Mouse (Mus musculus): Measurements from ENCODE around the gene Foxk1. TPM values are rescaled to one million over a fixed set of nuclear protein-coding genes. Genes with fewer than 3 reads are reported as not detected.
A peak's percentile ranks its signal among the peaks of the same experiment; 100 is the strongest.

Gene Foxk1
- polyA plus RNA-seq, 1 experiment from 2014 or later, result 6.4 TPM

DNA sequence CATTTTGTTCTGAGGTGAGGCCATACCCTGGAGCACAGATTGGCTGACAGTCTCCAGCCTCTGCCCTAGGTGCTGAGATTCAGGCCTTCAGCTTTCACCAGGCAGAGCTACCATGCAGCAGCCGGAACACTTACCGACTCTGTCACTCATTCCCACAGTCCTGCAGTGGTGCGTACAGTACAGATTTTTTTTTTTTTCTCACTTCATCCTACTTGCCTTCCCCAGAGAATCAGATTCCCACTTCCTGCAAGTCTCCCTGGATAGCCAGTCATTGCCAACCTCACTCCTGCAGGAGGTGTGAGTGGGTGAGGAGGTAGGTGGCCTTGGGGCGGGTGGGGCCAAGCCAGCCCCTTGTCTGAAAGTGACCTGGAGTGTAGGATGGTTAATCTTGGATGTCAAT is 19.0 kb downstream of the Foxk1 start:
- no peak for ATAC-seq (ENCODE audit: insufficient number of reproducible peaks, insufficient read depth, low FRiP score, low TSS enrichment, low read depth)
- Histone ChIP-seq H3K4me2 (no peak overlapping the region), H3K27ac (no peak overlapping the region), H3K9ac (replicated peaks) (no peak overlapping the region), H3K9me3 (no peaks in the 10 kb centered on the region), H3K27me3 (no peaks in the 10 kb centered on the region), H3K36me3 (peaks cover 43% of the 10 kb centered on the region), H3K4me1 (replicated peaks) (peaks cover 22% of the 10 kb centered on the region), H3K4me3 (replicated peaks) (no peak overlapping the region)
- 94% methylated on average over 4 of the region's 4 CpGs for WGBS

DNA sequence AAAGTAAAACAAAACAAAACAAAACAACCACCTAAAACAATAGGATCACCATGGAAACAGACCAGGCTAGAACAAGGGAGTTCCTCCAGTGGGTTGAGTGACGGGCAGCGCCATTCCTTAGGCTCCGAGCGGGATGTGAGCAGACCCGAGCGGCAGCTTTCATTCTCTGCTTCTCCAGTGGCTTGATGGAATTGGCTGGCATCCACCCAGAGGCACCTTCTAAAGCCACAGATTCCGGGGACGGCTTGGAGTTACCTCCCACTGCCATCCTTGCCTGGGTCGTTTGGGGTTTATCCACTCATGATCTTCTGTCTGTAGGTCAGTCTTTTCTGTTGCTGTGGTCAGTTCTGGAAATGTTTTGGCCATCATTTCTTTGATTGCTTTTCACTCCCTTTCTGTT is 19.6 kb downstream of the Foxk1 start:
- 96% methylated on average over 9 of the region's 9 CpGs for WGBS
- no peak overlapping the region for H3K4me3 ChIP-seq (replicated peaks)
- no peak for ATAC-seq (ENCODE audit: insufficient number of reproducible peaks, insufficient read depth, low FRiP score, low TSS enrichment, low read depth)
- peaks cover 43% of the 10 kb centered on the region for H3K36me3 ChIP-seq
- H3K27ac ChIP-seq, result no peak overlapping the region
- H3K9me3 ChIP-seq, result no peaks in the 10 kb centered on the region
- H3K27me3 ChIP-seq, result no peaks in the 10 kb centered on the region
- H3K9ac ChIP-seq (replicated peaks), result no peak overlapping the region
- H3K4me2 ChIP-seq, result no peak overlapping the region
- peaks cover 21% of the 10 kb centered on the region; the same call in 1 of the 2 replicates for H3K4me1 ChIP-seq (replicated peaks)

- H3K36me3 ChIP-seq, result peaks cover 43% of the 10 kb centered on the region
- no peak overlapping the region for H3K27ac ChIP-seq
- no peaks in the 10 kb centered on the region for H3K9me3 ChIP-seq
- no peak overlapping the region for H3K9ac ChIP-seq (replicated peaks)
- no peak overlapping the region for H3K4me2 ChIP-seq
- WGBS, result 83% methylated on average over 5 of the region's 5 CpGs
- H3K4me3 ChIP-seq (replicated peaks), result no peak overlapping the region
- ATAC-seq (ENCODE audit: insufficient number of reproducible peaks, insufficient read depth, low FRiP score, low TSS enrichment, low read depth), result no peak
- H3K27me3 ChIP-seq, result no peaks in the 10 kb centered on the region
- 0 out of 2 replicates have a peak, but pooled peaks cover 12% of the 10 kb centered on the region for H3K4me1 ChIP-seq (replicated peaks)
These were observed 20.6 kb downstream of the Foxk1 start for GRCm38 (mm10) chr5:142421886-142422285.

DNA sequence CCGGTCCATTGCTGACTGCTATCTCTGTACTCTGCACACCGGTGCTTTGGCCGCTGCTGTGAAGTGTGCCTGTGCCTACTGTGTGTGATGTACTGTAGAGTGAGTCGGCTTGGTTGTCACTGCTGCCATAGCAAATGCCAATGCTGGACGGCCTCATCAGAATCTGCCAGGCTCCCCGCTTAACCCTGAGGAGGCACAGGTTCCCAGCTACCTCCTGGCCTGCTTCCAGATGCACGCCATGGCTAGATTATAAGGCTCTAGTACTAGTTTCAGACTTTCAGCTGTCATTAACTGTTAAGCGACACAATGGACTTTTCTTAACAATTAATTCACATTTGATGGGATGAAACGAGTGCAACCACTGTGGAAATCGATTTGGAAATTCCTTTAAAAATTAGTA is 21.8 kb downstream of the Foxk1 start:
- no peaks in the 10 kb centered on the region for H3K9me3 ChIP-seq
- 90% methylated on average over 10 of the region's 10 CpGs for WGBS
- no peak overlapping the region for H3K4me2 ChIP-seq
- H3K9ac ChIP-seq (replicated peaks), result no peak overlapping the region
- ATAC-seq (ENCODE audit: insufficient number of reproducible peaks, insufficient read depth, low FRiP score, low TSS enrichment, low read depth), result no peak
- H3K27ac ChIP-seq, result no peak overlapping the region
- no peak overlapping the region for H3K4me3 ChIP-seq (replicated peaks)
- H3K36me3 ChIP-seq, result peaks cover 39% of the 10 kb centered on the region
- no peaks in the 10 kb centered on the region for H3K27me3 ChIP-seq
- 0 out of 2 replicates have a peak, but pooled peaks cover 17% of the 10 kb centered on the region for H3K4me1 ChIP-seq (replicated peaks)

DNA sequence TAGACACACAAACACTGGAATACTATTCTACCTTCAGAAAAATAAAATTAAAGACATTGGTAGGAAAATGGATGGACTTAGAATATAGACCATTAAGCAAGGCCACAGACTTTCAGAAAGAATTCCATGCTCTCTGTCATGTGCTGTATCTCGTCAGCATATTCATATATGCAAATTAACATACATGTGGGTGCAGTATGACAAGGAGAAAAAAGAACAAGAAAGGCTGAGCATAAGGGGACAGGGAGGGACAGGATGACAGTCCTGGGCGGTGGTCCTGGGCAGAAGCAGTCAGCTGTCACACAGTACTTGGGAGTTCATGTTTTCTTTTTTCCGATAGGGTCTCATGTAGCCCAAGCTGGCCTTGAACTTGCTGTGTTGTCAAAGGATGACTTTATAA is 22.4 kb downstream of the Foxk1 start:
- Histone ChIP-seq H3K4me2 (no peak overlapping the region), H3K4me1 (replicated peaks) (0 out of 2 replicates have a peak, but pooled peaks cover 17% of the 10 kb centered on the region), H3K9me3 (no peaks in the 10 kb centered on the region), H3K36me3 (peaks cover 35% of the 10 kb centered on the region), H3K27me3 (no peaks in the 10 kb centered on the region), H3K9ac (replicated peaks) (no peak overlapping the region), H3K27ac (no peak overlapping the region), H3K4me3 (replicated peaks) (no peak overlapping the region)
- 64% methylated on average over 3 of the region's 3 CpGs for WGBS
- no peak for ATAC-seq (ENCODE audit: insufficient number of reproducible peaks, insufficient read depth, low FRiP score, low TSS enrichment, low read depth)

- peak overlapping the region; percentile 69 for H3K27ac ChIP-seq
- H3K36me3 ChIP-seq, result peaks cover 25% of the 10 kb centered on the region
- H3K27me3 ChIP-seq, result no peaks in the 10 kb centered on the region
- 0 out of 2 replicates have a peak, but pooled peaks cover 17% of the 10 kb centered on the region for H3K4me1 ChIP-seq (replicated peaks)
- no peak overlapping the region for H3K4me2 ChIP-seq
- WGBS, result 65% methylated on average over 13 of the region's 13 CpGs
- H3K4me3 ChIP-seq (replicated peaks), result no peak overlapping the region
- no peak for ATAC-seq (ENCODE audit: insufficient number of reproducible peaks, insufficient read depth, low FRiP score, low TSS enrichment, low read depth)
- H3K9ac ChIP-seq (replicated peaks), result no peak overlapping the region; the same call in 1 of the 2 replicates
- no peaks in the 10 kb centered on the region for H3K9me3 ChIP-seq
These were observed 23.5 kb downstream of the Foxk1 start for GRCm38 (mm10) chr5:142424627-142425349.

- Histone ChIP-seq H3K4me1 (replicated peaks) (peaks cover 32% of the 10 kb centered on the region), H3K27ac (no peak overlapping the region), H3K36me3 (peaks cover 8% of the 10 kb centered on the region; the same call in 1 of the 2 replicates), H3K9ac (replicated peaks) (no peak overlapping the region), H3K4me3 (replicated peaks) (no peak overlapping the region), H3K4me2 (no peak overlapping the region), H3K27me3 (no peaks in the 10 kb centered on the region), H3K9me3 (no peaks in the 10 kb centered on the region)
- ATAC-seq (ENCODE audit: insufficient number of reproducible peaks, insufficient read depth, low FRiP score, low TSS enrichment, low read depth), result no peak
- WGBS, result 92% methylated on average over 2 of the region's 2 CpGs
These were observed 25.2 kb downstream of the Foxk1 start for GRCm38 (mm10) chr5:142426476-142426875.

DNA sequence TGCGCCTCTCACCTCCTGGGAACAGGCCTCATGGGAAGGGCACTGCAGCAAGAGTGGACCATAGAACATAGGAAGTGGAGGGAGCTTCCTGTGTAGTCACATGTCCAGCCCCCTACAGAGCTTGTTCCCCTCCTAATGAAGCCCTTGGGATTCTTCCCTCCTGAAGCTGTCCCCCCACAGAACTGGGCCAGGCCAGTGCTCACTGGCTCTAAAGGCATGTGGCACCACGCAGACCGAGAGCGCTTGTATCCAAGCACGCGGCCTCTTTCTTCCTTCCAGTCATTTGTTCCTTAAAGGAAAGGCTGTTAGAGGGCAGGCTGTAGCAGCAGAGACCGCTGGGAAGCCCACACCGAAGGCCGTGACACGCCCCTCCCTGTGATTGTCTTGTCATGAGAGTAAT is 26.6 kb downstream of the Foxk1 start:
- ATAC-seq (ENCODE audit: insufficient number of reproducible peaks, insufficient read depth, low FRiP score, low TSS enrichment, low read depth), result no peak
- Histone ChIP-seq H3K27me3 (no peaks in the 10 kb centered on the region), H3K27ac (0 out of 2 replicates have a peak overlapping the region, but pooled peaks have one; percentile 5), H3K9me3 (no peaks in the 10 kb centered on the region), H3K4me1 (replicated peaks) (peaks cover 36% of the 10 kb centered on the region), H3K4me2 (no peak overlapping the region), H3K9ac (replicated peaks) (no peak overlapping the region), H3K36me3 (peaks cover 3% of the 10 kb centered on the region; the same call in 1 of the 2 replicates), H3K4me3 (replicated peaks) (no peak overlapping the region)
- 80% methylated on average over 10 of the region's 10 CpGs for WGBS

DNA sequence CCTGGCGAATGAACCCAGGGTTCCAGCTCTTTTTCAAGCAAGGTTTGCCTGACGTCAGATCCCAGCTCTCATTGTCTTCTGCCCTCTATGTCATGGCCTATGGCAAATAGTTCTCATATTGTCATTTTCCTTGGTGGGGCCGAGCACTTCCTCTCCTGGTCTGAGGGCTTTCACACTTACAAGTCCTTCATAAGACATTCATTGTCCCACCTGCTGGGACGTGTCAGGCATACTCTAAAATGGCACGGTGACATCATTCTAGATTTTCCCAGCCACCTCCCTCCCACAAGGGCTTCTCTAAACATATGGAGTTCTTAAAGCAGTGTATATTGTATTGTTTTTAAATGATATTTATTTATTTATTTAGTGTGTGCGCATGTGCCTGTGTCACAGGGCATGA is 27.4 kb downstream of the Foxk1 start:
- 0 out of 2 replicates have a peak, but pooled peaks cover 3% of the 10 kb centered on the region for H3K36me3 ChIP-seq
- no peak for ATAC-seq (ENCODE audit: insufficient number of reproducible peaks, insufficient read depth, low FRiP score, low TSS enrichment, low read depth)
- 82% methylated on average over 6 of the region's 6 CpGs for WGBS
- H3K9ac ChIP-seq (replicated peaks), result no peak overlapping the region
- no peaks in the 10 kb centered on the region for H3K9me3 ChIP-seq
- no peak overlapping the region for H3K27ac ChIP-seq
- H3K4me2 ChIP-seq, result no peak overlapping the region
- H3K4me1 ChIP-seq (replicated peaks), result peaks cover 44% of the 10 kb centered on the region
- H3K27me3 ChIP-seq, result no peaks in the 10 kb centered on the region
- H3K4me3 ChIP-seq (replicated peaks), result no peak overlapping the region

- H3K9ac ChIP-seq (replicated peaks), result no peak overlapping the region; the same call in 1 of the 2 replicates
- 62% methylated on average over 12 of the region's 12 CpGs for WGBS
- H3K27ac ChIP-seq, result peak overlapping the region; percentile 42
- no peaks in the 10 kb centered on the region for H3K27me3 ChIP-seq
- no peaks in the 10 kb centered on the region for H3K9me3 ChIP-seq
- H3K4me1 ChIP-seq (replicated peaks), result peaks cover 32% of the 10 kb centered on the region
- H3K36me3 ChIP-seq, result peaks cover 14% of the 10 kb centered on the region
- ATAC-seq (ENCODE audit: insufficient number of reproducible peaks, insufficient read depth, low FRiP score, low TSS enrichment, low read depth), result no peak
- H3K4me2 ChIP-seq, result no peak overlapping the region
- no peak overlapping the region for H3K4me3 ChIP-seq (replicated peaks)
These were observed 29.7 kb downstream of the Foxk1 start for GRCm38 (mm10) chr5:142431029-142431428.

GRCm38 (mm10) chr5:142431811-142432434 is 30.6 kb downstream of the Foxk1 start:
- Histone ChIP-seq H3K27ac (no peak overlapping the region), H3K27me3 (no peaks in the 10 kb centered on the region), H3K9me3 (no peaks in the 10 kb centered on the region), H3K9ac (replicated peaks) (no peak overlapping the region), H3K4me2 (no peak overlapping the region), H3K36me3 (peaks cover 22% of the 10 kb centered on the region), H3K4me3 (replicated peaks) (no peak overlapping the region), H3K4me1 (replicated peaks) (peaks cover 32% of the 10 kb centered on the region)
- 83% methylated on average over 9 of the region's 9 CpGs for WGBS
- ATAC-seq (ENCODE audit: insufficient number of reproducible peaks, insufficient read depth, low FRiP score, low TSS enrichment, low read depth), result no peak
